Mouse (Mus musculus) forebrain, embryonic 16.5 days (tissue): Measurements from ENCODE around the gene Ttc17. TPM values are rescaled to one million over a fixed set of nuclear protein-coding genes. Genes with fewer than 3 reads are reported as not detected.

Experiments
- ATAC-seq: fragments of 200-750 bp; cut with Nextera tagmentation; 2 replicates; pipeline ENCODE4 v1.8.0; 2017; ENCODE audit warnings: mild to moderate bottlenecking, moderate library complexity
- H3K27ac ChIP-seq: fragments of 300-500 bp; sonication (generic); 2 replicates; pipeline ENCODE4 v1.5.1; 2014; ENCODE audit warnings: low read length, control low read depth
- H3K27me3 ChIP-seq: fragments of 300-500 bp; sonication (generic); replicated peaks from 2 replicates; pipeline ENCODE4 v1.6.1; 2014; ENCODE audit warnings: low read length; ENCODE audit not compliant: control insufficient read depth, insufficient read depth
- H3K36me3 ChIP-seq: fragments of 300-500 bp; sonication (generic); 2 replicates; pipeline ENCODE4 v1.6.1; 2014; ENCODE audit not compliant: control insufficient read depth, insufficient read depth
- H3K4me1 ChIP-seq: fragments of 300-500 bp; sonication (generic); replicated peaks from 2 replicates; pipeline ENCODE4 v1.6.1; 2014; ENCODE audit warnings: low read length; ENCODE audit not compliant: control insufficient read depth, insufficient read depth
- H3K4me2 ChIP-seq: fragments of 300-500 bp; sonication (generic); 2 replicates; pipeline ENCODE4 v1.6.1; 2014; ENCODE audit warnings: mild to moderate bottlenecking, low read length, control low read depth
- H3K4me3 ChIP-seq: fragments of 300-500 bp; sonication (generic); replicated peaks from 2 replicates; pipeline ENCODE4 v1.5.1; 2014; ENCODE audit warnings: mild to moderate bottlenecking, low read length, control low read depth
- H3K9ac ChIP-seq: fragments of 300-500 bp; sonication (generic); replicated peaks from 2 replicates; pipeline ENCODE4 v1.6.1; 2014; ENCODE audit warnings: low read depth, low read length, control low read depth
- H3K9me3 ChIP-seq: fragments of 300-500 bp; sonication (generic); 2 replicates; pipeline ENCODE4 v1.6.1; 2016; ENCODE audit warnings: low read length; ENCODE audit not compliant: control insufficient read depth
- WGBS: fragments of 180-500 bp; shearing (Covaris S2); extraction: QIAGEN DNeasy Blood & Tissue Kit; methylation state at CpG from one replicate; pipeline ENCODE4 v1.1.7; 2014; 5-methylcytosine and 5-hydroxymethylcytosine counted together
- polyA plus RNA-seq: library from polyadenylated mRNA; unstranded; fragments of >200 nt; fragmentation: Nextera tagmentation; extraction: Ambion mirVana; gene quantifications from 2 replicates; pipeline ENCODE4 v1.2.1, GENCODE M21; 2015

Gene Ttc17
- polyA plus RNA-seq, 1 experiment from 2014 or later = 25.0 TPM

DNA sequence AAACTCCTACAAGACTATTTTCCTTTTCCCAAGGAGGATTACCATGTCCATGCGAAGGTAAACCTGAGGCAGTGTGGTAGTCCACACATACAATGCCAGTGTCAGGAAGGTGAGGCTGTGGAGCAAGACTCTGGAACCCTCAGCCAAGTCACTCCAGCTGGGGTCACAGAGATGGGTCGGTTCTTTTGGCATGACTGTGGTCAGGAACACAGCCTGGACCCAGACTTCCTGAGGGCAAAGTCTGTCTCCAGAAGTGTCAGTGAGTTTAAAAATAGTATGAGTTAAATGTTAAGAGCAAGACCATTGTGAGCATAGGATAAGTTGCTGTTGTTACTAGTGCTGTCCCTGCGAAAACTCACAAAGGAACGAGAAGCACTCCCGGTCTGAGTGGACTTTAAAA lies 59.7 kb downstream of the Ttc17 start:
- Histone ChIP-seq H3K27ac (no peak overlapping the region), H3K27me3 (no peaks in the 10 kb centered on the region), H3K9ac (no peak overlapping the region), H3K9me3 (no peaks in the 10 kb centered on the region), H3K36me3 (peaks cover 3% of the 10 kb centered on the region; the same call in 1 of the 2 replicates), H3K4me1 (peaks cover 10% of the 10 kb centered on the region), H3K4me3 (no peak overlapping the region), H3K4me2 (no peak overlapping the region)
- no peak for ATAC-seq
- 91% methylated on average over 5 of the region's 5 CpGs for WGBS

GRCm38 (mm10) chr2:94344624-94345023 lies 61.9 kb downstream of the Ttc17 start:
- Histone ChIP-seq H3K9ac (no peak overlapping the region), H3K4me2 (no peak overlapping the region), H3K4me1 (peaks cover 10% of the 10 kb centered on the region), H3K4me3 (no peak overlapping the region), H3K36me3 (peaks cover 5% of the 10 kb centered on the region; the same call in 1 of the 2 replicates), H3K27ac (no peak overlapping the region), H3K27me3 (no peaks in the 10 kb centered on the region), H3K9me3 (no peaks in the 10 kb centered on the region)
- 0 out of 2 replicates have a peak, but pooled peaks have one; percentile 14 for ATAC-seq
- WGBS = 73% methylated on average over 4 of the region's 4 CpGs

DNA sequence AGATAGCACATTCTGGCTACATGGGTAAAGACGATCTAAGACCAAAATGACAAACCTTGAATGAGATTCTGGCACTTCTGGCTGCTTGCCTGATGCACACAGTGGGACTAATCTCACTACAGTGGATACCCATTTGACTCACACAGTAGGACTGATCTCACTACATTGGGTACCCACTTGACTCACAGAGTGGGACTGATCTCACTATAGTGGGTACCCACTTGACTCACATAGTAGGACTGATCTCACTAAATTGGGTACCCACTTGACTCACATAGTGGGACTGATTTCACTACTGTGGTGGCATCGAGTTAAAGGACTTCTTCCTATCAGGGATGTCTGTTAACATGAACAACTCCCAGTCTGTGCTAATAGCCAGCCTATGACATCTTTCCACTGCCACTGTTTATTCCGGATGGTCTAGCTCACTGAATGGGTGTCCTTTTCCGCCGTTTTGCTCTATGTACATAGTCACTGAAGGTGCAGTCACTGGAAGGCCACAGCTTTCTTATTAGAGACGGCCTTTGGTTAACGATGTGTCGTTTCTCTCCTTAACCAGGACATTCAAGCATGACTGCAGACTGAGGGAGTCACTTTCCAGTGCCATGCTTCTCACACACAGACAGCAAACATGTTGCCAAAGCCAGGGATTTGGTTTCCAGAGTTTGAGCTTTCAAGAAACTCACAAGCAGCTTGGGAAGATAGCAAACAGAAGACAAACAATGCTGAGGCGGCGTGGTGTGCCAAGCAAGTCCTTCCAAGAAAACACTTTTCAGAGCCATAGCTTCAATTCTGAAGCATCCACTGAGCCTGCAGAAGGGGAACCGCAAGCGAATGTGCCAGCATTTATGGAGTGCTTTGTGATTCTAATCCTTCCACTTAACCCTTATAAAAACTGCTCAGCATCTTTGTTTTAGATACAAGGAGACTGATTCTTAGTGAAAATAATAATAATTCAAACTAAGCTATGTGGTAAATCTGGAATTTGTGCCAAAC lies 62.9 kb downstream of the Ttc17 start:
- Histone ChIP-seq H3K4me2 (no peak overlapping the region), H3K27me3 (no peaks in the 10 kb centered on the region), H3K4me3 (no peak overlapping the region), H3K27ac (peak overlapping the region; percentile 8; the same call in 1 of the 2 replicates), H3K9me3 (no peaks in the 10 kb centered on the region), H3K36me3 (peaks cover 5% of the 10 kb centered on the region; the same call in 1 of the 2 replicates), H3K4me1 (peaks cover 10% of the 10 kb centered on the region), H3K9ac (no peak overlapping the region)
- ATAC-seq = peak; percentile 79
- 28% methylated on average over 12 of the region's 12 CpGs for WGBS

DNA sequence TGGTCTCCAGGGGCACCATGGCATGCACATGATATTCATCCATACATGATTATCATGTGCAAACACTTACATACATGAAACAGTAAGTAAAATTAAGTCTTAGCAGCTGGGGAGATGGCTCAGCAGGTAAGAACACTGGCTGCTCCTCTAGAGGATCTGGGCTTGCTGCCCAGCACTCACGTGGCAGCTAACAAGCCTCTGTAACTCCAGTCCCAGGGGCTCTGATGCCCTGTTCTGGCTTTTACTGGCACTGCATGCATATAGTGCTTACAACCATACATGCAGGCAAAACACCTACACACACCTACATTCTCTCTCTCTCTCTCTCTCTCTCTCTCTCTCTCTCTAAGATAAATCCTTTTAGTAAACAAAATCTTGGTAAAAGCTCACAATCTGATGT lies 65.7 kb downstream of the Ttc17 start:
- H3K4me1 ChIP-seq = peaks cover 11% of the 10 kb centered on the region
- H3K9ac ChIP-seq = no peak overlapping the region
- H3K36me3 ChIP-seq = peaks cover 5% of the 10 kb centered on the region; the same call in 1 of the 2 replicates
- no peak overlapping the region for H3K4me2 ChIP-seq
- no peak overlapping the region for H3K4me3 ChIP-seq
- ATAC-seq = no peak
- H3K27me3 ChIP-seq = no peaks in the 10 kb centered on the region
- 52% methylated on average over 1 of the region's 1 CpGs for WGBS
- no peak overlapping the region for H3K27ac ChIP-seq
- no peaks in the 10 kb centered on the region for H3K9me3 ChIP-seq

- Histone ChIP-seq H3K4me1 (peaks cover 15% of the 10 kb centered on the region), H3K9ac (no peak overlapping the region), H3K4me3 (no peak overlapping the region), H3K4me2 (no peak overlapping the region), H3K27me3 (no peaks in the 10 kb centered on the region), H3K36me3 (peaks cover 5% of the 10 kb centered on the region; the same call in 1 of the 2 replicates), H3K9me3 (no peaks in the 10 kb centered on the region), H3K27ac (no peak overlapping the region)
- ATAC-seq = no peak
- 91% methylated on average over 5 of the region's 5 CpGs for WGBS
These were observed 67.0 kb downstream of the Ttc17 start for GRCm38 (mm10) chr2:94339495-94339894.

GRCm38 (mm10) chr2:94336336-94336735 lies 70.2 kb downstream of the Ttc17 start:
- no peaks in the 10 kb centered on the region for H3K9me3 ChIP-seq
- no peak overlapping the region for H3K9ac ChIP-seq
- ATAC-seq = peak; percentile 79
- peaks cover 2% of the 10 kb centered on the region; the same call in 1 of the 2 replicates for H3K36me3 ChIP-seq
- H3K4me3 ChIP-seq = no peak overlapping the region
- peaks cover 19% of the 10 kb centered on the region for H3K4me1 ChIP-seq
- H3K27ac ChIP-seq = no peak overlapping the region
- H3K4me2 ChIP-seq = no peak overlapping the region
- WGBS = 65% methylated on average over 9 of the region's 9 CpGs
- H3K27me3 ChIP-seq = no peaks in the 10 kb centered on the region

- Histone ChIP-seq H3K27ac (no peak overlapping the region), H3K27me3 (no peaks in the 10 kb centered on the region), H3K36me3 (no peaks in the 10 kb centered on the region; the same call in 1 of the 2 replicates), H3K9ac (no peak overlapping the region), H3K4me3 (no peak overlapping the region), H3K4me1 (peaks cover 19% of the 10 kb centered on the region), H3K4me2 (no peak overlapping the region), H3K9me3 (no peaks in the 10 kb centered on the region)
- 0 out of 2 replicates have a peak, but pooled peaks have one; percentile 6 for ATAC-seq
- whole genome bisulfite sequencing = 25% methylated on average over 2 of the region's 2 CpGs
These were observed 71.8 kb downstream of the Ttc17 start for GRCm38 (mm10) chr2:94334742-94335046.

- peak; percentile 48 for ATAC-seq
- H3K9ac ChIP-seq = no peak overlapping the region
- no peak overlapping the region for H3K4me2 ChIP-seq
- no peaks in the 10 kb centered on the region for H3K9me3 ChIP-seq
- H3K27me3 ChIP-seq = no peaks in the 10 kb centered on the region
- peaks cover 3% of the 10 kb centered on the region; the same call in 1 of the 2 replicates for H3K36me3 ChIP-seq
- H3K4me3 ChIP-seq = no peak overlapping the region
- 54% methylated on average over 14 of the region's 14 CpGs for WGBS
- no peak overlapping the region for H3K27ac ChIP-seq
- peaks cover 19% of the 10 kb centered on the region for H3K4me1 ChIP-seq
These were observed 72.4 kb downstream of the Ttc17 start for GRCm38 (mm10) chr2:94333841-94334741.

DNA sequence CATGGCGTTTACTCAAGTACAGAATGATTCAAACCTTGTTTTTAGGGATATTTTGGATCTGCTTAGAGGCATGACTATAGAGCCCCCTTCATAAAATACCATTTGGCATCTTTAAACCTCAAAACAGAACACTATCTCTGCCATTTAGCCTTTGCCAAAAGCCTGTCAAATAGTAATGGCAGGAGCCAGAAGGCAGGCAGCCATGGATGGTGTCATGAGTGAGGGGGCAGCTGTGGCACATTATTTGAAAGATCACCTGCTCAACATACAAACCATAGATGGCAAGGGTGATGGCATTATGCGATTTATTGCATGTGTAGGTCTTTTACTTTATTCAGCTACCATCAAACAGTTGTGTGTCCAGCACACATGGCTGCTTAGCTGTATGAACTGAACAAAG lies 73.4 kb downstream of the Ttc17 start:
- no peaks in the 10 kb centered on the region for H3K27me3 ChIP-seq
- no peak overlapping the region for H3K9ac ChIP-seq
- H3K36me3 ChIP-seq = peaks cover 5% of the 10 kb centered on the region; the same call in 1 of the 2 replicates
- ATAC-seq = no peak
- H3K27ac ChIP-seq = no peak overlapping the region
- 84% methylated on average over 2 of the region's 2 CpGs for WGBS
- H3K4me1 ChIP-seq = peaks cover 19% of the 10 kb centered on the region
- no peak overlapping the region for H3K4me2 ChIP-seq
- H3K4me3 ChIP-seq = no peak overlapping the region
- no peaks in the 10 kb centered on the region for H3K9me3 ChIP-seq
